Mouse (Mus musculus) 3T3-L1 (cell line): Measurements from ENCODE around the gene Psg17.
"Not testable (repeated sequence)": the region's sequence is repeated elsewhere in the genome, so short reads cannot be mapped to it uniquely, and the experiment has no call there.

Source experiments
- DNase-seq: peaks from one replicate; pipeline ENCODE4 v3.0.0-alpha.2; 2015; ENCODE audit warnings: low read depth, low spot score

Psg17 gene

GRCm38 (mm10) chr7:18821507-18821906, at the start of gene Psg17:
Psg17 (minus strand) TSS chr7:18821607.
- DNase-seq = no peak

- not testable (repeated sequence) for DNase-seq
These were observed 49.6 kb upstream of the Psg17 start, which contains the start of gene Pglyrp1 for GRCm38 (mm10) chr7:18871031-18871430. Pglyrp1 (plus strand) TSS chr7:18871331.

DNA sequence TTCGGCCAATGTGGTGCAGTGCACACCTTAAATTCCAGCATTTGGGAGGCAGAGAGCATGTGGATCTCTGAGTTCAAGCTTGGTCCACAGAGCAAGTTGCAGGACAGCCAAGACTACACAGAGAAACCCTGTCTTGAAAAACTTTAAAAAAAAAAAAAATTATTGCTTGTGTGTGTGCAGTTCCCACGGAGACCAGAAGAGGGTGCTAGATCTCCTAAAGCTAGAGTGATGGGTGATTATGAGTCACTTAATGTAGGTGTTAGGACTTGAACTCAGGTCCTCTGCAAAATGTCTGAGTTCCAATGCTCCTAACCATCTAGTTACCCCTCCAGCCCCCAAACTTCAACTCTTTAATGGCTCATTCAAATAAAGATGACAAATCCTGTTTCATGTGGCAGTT, 47.1 kb upstream of the Psg17 start:
- DNase-seq = no peak

GRCm38 (mm10) chr7:18862801-18863200, 41.4 kb upstream of the Psg17 start:
- DNase-seq = peak; percentile 74

- DNase-seq = peak; percentile 90
These were observed 37.0 kb upstream of the Psg17 start for GRCm38 (mm10) chr7:18858310-18858916.

GRCm38 (mm10) chr7:18848395-18848794, 27.0 kb upstream of the Psg17 start:
- DNase-seq = no peak

GRCm38 (mm10) chr7:18844811-18845210, 23.4 kb upstream of the Psg17 start:
- no peak for DNase-seq

DNA sequence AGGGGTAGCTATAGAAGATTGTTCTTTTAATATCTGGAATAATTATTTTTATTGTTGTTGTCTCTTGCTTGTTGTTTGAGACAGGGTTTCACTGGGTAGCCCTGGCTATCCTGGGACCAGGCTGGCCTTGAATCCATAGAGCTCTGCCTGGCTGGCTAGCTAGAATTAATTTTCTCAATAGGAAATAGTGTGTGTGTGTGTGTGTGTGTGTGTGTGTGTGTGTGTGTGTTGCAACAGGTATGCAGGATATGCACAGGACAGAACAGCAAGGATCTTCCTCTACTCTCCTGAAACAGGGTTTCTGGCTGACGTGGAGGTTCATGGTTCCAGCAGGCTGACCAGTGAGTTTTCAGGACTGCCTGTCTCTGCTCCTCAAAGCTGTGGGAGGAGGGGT, 19.8 kb upstream of the Psg17 start:
- no peak for DNase-seq

DNA sequence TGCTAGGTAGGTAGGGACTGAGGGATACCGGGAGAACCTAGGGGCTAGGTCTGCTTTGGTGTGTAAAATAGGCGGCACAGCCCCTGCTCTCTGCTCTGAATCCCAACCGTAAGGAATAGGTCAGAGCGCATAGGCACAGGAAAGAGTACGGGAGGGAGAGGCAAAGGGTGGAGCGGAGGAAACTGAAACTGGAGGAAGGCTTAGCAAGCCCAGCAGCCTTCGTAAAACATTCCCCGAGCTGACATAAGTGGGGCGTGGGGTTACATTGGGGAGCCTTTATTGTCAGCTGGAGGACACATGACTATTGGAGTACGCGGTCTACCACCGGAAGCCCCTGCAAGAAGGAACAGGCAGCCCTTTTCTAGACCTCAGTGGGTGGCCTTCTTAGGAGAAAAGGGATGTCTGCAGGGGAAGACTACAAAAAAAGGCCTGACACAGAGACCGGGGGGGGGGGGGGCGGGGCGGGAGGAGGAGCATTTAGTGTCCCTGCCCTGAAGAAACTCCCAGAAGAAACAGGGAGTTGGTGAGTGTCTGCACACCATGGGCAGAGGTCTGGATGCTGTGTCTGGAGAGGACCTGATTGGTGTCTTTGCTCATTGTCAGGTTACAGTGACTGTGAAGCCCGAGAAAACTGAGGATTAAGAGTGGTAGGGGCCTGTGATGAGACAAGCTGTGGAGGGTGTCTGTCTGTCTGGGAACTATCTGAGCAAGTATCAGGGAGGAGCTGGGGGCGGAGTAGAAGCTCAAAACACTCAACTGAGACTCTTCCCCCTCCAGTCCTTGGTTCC, 19.2 kb upstream of the Psg17 start:
- DNase-seq = peak; percentile 28

DNA sequence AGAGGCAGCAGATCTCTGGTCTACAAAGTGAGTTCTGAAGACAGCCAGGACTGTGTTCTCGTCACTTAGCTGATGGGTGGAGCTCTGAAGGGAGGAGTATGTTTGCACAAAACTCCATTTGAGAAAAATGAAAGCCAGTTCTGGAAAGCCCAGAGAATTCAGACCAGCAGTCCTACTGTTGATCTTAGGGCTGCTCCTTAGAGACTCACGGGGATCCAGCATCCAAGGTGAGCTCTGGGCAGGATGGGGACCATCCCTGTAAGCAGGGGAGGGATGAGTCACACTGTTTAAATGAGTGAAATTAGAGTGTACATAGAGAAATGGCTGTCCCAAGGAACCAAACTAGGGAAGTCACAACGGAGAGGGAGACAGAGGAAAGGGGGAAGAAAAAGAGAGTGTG, 18.5 kb upstream of the Psg17 start, which contains the start of gene Mill2:
Gene Mill2 (plus strand): TSS at position 102 of the 400 bp plus-strand sequence.
- DNase-seq = peak; percentile 22

GRCm38 (mm10) chr7:18832298-18832697, 10.9 kb upstream of the Psg17 start:
- DNase-seq = no peak

DNA sequence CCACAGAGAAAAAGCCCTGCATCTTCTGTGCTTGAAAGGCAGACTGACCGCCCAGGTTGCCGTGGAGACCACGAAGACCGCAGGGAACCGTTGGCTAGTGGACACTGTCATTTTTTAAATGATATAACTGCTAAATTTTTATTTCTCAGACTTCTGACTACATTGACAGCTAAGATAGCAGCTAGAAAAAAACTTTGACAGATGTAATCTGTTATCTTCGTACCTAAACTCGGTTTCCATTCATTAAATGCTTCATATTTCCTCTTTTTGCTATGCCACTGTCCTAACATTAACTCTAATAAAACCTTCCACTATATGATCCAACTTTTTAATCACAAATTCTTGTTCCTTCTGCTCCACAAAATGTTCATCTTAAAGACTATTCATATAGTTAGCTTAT, 8.1 kb upstream of the Psg17 start:
- DNase-seq = no peak

- peak; percentile 41 for DNase-seq
These were observed 7.2 kb upstream of the Psg17 start for GRCm38 (mm10) chr7:18828592-18828991.

DNA sequence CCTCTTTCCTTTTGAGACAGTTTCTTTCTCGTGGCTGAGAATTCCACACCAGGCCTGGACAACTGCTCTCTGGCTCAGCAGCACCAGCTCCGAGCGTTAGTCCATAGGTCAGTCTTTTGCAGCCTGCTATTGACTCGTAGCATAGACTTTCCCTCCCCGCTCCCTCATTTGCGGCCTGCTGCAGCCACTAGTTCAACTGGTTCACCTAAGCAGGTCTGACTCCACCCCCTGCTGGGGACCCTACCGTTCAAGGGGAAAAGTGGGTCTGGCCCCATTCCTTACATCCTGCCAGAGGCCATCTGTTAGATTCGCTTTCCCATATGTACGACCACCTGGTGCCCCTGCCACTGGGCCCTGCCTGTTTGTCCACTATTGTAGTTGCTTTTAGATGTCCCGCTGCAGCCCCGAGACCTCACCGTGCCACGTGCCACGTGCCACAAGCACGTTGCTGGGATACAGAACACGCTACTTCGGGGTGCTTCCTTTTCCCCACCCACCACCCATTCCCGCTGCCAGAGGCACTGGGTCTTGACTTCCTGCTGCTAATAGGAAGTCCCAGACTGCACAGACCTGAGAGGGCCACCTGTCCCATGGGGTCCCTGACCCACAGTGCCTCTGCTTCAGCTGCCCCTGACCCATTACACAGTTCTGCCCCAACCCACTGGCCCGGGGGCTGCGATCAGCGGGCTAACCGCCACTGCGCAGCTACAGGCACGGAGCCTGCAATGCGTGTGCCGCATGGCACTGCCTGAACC, 6.6 kb upstream of the Psg17 start:
- DNase-seq = no peak

- DNase-seq = no peak
These were observed 3.1 kb downstream of the Psg17 start for GRCm38 (mm10) chr7:18818301-18818700.

DNA sequence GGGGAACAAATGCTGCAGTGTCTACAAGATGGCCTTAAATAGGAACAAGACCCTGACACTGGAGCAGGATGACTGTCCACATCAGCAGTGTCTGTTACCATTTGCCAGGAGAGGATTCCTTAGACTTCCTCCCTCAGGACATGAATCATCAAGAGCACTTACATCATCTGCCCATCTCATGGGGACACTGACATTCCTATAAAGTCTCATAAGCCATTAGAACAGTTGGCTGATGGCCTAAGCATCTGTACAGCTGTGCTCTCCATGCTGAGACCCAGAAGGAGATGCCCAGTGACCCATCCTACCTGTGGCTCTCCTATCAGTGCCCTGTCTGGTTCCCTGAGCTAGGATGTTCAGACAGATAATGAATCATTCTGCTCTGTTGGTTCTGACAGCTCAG, 17.9 kb downstream of the Psg17 start:
- DNase-seq = peak; percentile 77

DNA sequence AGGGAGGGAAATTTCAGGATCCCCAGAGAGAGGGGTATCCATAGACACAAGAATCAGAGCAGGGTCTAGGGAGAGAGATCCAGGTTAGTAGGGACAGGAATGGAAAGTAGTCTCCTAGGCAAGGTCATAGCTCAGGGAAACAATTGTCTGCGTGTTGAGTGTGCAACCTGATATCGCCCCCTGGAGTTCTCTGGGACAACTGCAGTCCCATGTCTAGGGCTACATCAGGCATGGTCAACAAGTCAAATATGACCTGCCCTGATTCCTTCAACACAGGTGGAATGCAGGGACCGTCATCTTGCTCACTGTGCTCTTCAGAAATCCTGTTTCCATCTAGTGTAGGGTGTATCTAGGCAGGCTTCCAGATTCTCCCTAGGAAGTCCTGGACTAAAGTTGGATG, 22.3 kb downstream of the Psg17 start:
- DNase-seq = no peak

GRCm38 (mm10) chr7:18798420-18798819, 23.0 kb downstream of the Psg17 start, which contains the start of gene Psg19:
Psg19 (minus strand) TSS chr7:18798520.
- DNase-seq = no peak

DNA sequence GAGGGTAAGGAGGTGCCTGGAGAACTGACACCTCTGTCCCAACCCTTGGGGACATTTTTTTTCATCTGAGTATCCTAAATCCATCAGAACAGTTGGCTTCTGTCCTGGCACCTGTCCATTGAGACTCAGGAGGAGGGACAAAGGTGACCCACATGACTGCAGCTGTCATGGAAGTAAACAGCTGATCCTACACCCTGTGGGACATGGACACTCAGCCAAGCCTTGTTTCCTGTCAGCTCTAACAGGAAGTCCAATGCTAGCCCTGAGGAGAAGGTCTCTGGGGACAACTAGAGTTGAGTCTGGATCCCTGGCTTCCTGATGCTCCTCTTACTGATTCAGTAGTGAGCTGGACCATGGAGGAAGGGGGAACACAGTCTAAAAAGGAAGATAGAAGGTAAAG, 30.7 kb downstream of the Psg17 start:
- not testable (repeated sequence) for DNase-seq

GRCm38 (mm10) chr7:18781301-18781700, 40.1 kb downstream of the Psg17 start:
- peak; percentile 49 for DNase-seq

DNA sequence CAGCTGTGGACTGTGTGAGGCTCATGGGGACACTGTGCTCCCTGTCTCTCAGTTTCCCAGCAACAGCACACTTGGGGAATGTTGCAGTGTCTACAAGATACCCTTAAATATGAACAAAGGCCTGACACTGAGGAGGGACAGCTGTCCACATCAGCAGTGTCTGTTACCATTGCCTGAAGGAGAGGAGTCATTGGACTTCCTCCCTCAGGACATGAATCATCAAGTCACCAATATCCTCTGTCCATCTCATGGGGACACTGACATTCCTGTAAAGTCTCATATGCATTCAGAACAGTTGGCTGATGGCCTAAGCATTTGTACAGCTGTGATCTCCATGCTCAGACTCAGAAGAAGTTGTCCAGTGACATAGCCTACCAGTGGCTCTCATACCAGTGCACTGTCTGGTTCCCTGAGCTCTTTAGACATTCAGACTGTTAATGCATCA, 42.0 kb downstream of the Psg17 start:
- DNase-seq = peak; percentile 57
